Mouse (Mus musculus): ENCODE measurements around the gene Oas1c.

The Oas1c gene

DNA sequence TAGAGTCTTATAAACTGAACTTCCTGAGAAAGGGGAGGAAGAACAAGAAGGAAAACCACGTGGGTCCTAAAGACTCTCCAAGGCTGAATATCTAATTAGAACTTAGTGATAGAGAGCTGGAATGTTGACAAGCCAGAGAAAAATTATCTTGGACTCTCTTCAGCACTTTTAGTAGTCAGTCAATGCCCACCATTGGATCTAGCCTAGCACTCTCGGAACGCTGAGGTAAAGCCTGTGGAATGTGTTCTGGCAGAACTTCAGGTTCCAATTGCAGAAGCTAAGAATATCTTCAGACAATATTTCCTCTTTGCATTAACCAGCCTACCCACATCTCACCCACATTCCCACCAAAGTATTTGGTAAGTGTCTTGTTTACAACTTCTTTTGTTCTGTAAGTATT lies 32.4 kb downstream of the Oas1c start:
- DNase-seq, result no peak

DNA sequence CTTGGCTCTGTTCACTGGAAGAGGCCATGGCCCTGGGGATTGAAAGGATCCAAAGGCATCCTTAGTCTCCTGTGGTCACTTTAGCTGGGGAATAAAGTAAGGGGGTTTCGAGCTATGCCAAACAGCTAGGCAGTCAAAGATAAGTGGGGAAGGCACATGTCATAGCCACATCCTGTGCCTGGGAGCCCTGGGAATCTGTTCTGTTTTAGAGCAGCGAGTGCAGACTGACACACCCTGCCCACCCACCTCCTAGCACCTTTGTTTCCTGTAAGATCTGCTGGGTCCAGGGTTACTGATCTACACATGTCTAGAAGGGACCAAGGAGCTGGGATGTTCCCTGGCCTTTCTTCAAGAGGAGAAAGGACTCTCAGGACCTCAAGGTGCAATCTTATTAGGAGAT lies 33.4 kb downstream of the Oas1c start:
- DNase-seq, result no peak

DNA sequence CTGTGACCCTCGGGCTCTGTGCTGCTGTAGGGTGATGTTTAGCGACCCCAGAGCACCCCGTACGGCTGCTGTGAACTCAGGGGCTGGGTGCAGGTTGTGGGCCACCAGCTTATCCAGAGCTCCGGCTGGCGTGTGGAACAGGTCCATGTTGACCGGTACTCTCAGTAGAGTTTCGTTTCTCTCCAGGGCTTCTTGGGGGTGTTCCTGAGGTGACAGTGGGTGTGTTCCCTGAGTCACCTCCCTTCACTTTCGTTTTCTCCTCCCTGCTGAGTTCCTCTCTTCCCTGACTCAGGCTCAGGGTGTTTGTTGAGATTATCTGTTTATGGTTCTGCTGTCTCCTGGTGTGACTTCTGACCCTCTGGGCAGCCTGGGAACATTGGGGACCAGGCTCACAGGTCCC lies 34.8 kb downstream of the Oas1c start, which contains the start of gene Oas3:
Oas3 (minus strand) TSS at position 184 of the 400 bp plus-strand sequence.
- no peak for DNase-seq

DNA sequence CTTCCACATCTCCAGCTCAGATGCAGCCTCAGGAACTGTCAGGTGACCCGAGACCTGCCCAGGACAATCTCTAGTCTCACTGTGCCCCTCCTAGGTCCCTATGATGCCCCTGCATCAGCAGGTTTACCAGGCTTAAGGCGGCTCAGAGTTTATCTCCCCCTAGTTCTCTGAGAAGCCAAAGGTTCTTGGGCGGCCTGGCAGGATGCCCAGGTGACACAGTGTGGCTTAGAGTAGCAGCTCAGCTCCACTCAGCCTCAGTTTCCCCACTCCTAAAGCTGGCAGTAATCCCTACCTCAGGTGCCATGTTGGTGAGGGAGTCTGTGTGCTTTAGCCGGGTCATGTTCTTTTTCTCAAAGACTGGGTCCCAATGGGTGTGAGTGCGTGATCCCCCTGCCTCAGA lies 35.5 kb downstream of the Oas1c start:
- no peak for DNase-seq

DNA sequence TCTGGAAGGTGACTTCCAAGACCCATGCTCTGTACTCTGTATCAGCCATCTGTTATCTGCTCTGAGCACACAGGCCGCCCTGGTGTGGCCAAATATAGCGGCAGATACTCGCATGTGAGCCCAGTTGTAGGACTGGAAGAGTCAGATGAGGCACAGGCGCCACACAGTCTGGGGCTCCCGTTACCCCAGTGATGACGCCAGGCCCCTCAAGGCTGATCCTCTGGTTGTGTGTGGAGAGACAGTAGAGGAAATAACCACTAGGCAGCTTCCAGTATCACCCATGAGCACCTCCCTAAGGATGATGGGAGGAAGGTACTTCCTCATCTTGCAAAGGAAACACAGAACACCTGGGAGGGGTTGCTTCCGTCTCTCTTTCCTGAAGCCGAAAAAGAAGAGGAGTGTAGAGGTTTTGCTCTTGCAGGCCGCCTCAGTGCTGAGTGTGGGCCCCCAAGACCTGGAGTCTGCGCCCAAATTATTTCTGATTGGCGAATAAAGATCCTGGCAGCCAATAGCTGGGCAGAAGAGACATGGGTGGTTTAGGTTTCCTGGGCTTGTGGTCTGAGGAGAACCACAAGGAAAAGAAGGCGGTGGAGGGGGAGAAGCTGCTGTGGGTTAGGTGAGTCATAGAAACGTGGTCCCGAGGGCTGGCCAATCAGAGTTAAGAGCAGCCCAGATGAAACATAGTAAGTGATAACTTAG lies 36.9 kb downstream of the Oas1c start:
- peak; percentile 50 to 77 for DNase-seq

DNA sequence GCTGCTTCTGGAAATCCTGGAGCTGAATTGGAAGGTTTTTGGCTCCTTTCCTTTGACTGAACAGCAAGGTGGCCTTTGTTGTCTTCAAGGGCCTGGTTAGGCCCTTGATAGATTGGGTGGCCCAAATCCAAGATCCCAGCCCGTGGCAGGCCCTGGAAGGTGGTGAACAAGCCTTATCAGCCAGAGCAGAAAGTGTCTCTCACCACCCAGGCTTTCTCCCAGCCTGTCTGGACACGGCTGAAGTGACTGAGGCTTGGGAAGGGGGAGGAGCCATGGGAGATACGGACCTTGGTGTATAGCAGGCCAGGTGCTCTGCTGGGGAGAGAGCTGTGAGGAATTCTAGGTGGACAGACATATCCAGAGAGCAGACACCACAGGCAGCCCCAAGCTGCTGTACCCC lies 42.9 kb downstream of the Oas1c start:
- no peak for DNase-seq

DNA sequence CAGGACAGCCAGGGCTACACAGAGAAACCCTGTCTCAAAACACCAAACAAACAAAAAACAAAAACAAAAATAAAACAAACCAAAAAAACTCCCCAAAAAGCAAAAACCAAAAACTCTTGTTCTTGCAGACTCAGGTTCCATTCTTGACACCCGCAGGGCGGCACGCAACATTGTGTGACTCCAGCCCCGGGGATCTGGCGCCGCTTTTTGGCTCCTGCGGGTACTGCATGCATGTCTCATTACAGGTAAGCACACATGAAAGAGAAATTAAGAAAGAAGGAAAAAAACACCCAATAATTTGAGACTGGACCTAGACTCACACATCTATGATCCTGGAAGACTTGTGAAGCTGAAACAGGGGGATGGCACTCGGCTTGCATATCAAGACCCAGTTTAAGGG lies 47.3 kb downstream of the Oas1c start:
- DNase-seq, result no peak

DNA sequence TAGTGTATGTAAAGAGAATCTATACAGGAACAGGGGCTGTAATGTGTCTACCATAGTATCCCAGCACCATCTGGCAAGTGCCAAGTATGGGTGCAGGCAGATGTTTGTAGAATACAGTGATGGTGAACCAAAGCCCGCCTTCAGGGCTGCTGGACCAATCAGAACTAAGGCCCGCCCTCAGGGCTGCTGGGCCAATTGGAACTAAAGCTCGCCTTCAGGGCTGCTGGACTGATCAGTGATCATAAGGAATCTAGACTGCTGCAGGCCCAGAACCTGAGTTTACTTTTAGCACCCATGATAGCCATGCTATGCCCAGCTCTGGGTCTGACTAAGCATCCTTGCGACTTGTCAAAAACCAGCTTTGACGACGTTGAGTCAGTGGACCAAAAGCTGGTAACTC lies 50.4 kb downstream of the Oas1c start:
- no peak for DNase-seq

DNA sequence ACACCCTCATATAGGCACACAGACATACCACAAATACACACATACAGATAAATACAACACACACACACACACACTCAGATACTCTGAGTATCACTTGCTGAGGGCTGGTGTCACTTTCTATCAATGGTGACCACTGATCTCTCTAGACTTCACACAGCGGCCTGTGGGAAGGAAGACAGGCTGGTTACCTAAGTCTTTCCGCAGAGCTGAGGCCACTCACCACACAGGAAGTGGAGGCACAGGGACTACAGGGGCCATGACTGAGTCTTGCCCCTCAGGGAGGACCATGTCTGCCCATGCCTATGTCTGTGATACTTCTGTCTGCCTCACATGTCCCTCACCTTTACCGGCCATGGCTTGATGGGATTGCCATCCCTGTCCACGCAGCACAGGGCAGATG lies 58.1 kb downstream of the Oas1c start:
- DNase-seq, result no peak

DNA sequence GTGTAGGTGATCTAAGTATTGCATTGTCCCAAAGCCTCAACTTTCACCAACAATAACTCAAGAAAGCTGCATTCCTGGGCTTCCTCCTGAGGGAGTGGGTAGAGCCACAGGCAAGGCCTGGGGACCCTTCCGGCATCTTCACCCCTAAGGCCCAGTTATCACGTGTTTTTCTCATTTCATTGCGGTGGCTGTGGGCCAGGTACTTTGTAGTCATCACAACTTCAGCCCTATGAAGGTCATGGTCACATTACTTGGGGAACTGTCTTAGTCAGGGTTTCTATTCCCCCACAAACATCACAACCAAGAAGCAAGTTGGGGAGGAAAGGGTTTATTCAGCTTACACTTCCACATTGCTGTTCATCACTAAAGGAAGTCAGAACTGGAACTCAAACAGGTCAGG lies 59.5 kb downstream of the Oas1c start:
- DNase-seq, result no peak

DNA sequence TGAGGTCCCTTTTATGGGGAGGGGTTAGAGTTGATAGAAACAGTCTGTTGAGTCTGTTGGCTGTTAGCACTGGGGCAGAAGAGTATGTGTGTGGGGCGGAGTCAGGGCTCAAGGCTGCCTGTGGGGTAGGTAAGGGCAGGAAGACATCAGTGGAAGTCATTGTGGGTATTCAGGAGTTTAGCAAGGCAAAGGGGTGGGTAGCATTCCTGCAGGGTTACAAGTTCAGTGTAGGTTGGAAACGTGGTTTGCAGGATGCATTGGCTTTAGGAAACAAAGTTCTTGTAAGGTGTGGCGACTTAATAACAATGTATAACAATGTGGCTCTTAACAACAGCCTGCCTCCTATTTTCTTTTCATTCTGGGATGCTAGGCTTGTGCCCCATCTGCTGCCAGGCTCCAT lies 61.1 kb downstream of the Oas1c start:
- no peak for DNase-seq

Data from thymus, adult 18-20 months (tissue).